Mouse (Mus musculus): ENCODE data around the gene E130308A19Rik. TPM values are rescaled to one million over a fixed set of nuclear protein-coding genes. Genes with fewer than 3 reads are reported as not detected.

E130308A19Rik gene
- polyA plus RNA-seq, 1 experiment from 2014 or later: 39.7 TPM

- Histone ChIP-seq H3K4me3 (no peak overlapping the region), H3K36me3 (ENCODE audit: poor library complexity, severe bottlenecking) (no peaks in the 10 kb centered on the region), H3K4me1 (peaks cover 22% of the 10 kb centered on the region), H3K4me2 (no peak overlapping the region), H3K27ac (no peak overlapping the region), H3K9me3 (replicated peaks) (no peaks in the 10 kb centered on the region), H3K27me3 (no peaks in the 10 kb centered on the region), H3K9ac (no peak overlapping the region)
- ATAC-seq: no peak
- WGBS: 84% methylated on average over 2 of the region's 2 CpGs
Measured at GRCm38 (mm10) chr4:59642657-59643056, 16.6 kb downstream of the E130308A19Rik start.

- Histone ChIP-seq H3K9me3 (replicated peaks) (no peaks in the 10 kb centered on the region), H3K27ac (0 out of 2 replicates have a peak overlapping the region, but pooled peaks have one; percentile 35), H3K27me3 (no peaks in the 10 kb centered on the region), H3K4me3 (no peak overlapping the region), H3K4me1 (peaks cover 22% of the 10 kb centered on the region), H3K9ac (no peak overlapping the region), H3K36me3 (ENCODE audit: poor library complexity, severe bottlenecking) (no peaks in the 10 kb centered on the region), H3K4me2 (no peak overlapping the region)
- 86% methylated on average over 3 of the region's 3 CpGs for WGBS
- ATAC-seq: no peak
Measured at GRCm38 (mm10) chr4:59644431-59644830, 18.4 kb downstream of the E130308A19Rik start.

GRCm38 (mm10) chr4:59644992-59645391 lies 19.0 kb downstream of the E130308A19Rik start:
- Histone ChIP-seq H3K4me2 (no peak overlapping the region), H3K27me3 (no peaks in the 10 kb centered on the region), H3K36me3 (ENCODE audit: poor library complexity, severe bottlenecking) (no peaks in the 10 kb centered on the region), H3K9ac (no peak overlapping the region), H3K4me3 (no peak overlapping the region), H3K4me1 (peaks cover 22% of the 10 kb centered on the region), H3K9me3 (replicated peaks) (no peaks in the 10 kb centered on the region), H3K27ac (no peak overlapping the region)
- 44% methylated on average over 4 of the region's 4 CpGs for WGBS
- ATAC-seq: peak; percentile 81

GRCm38 (mm10) chr4:59645610-59646009 lies 19.6 kb downstream of the E130308A19Rik start:
- Histone ChIP-seq H3K27ac (no peak overlapping the region), H3K9me3 (replicated peaks) (no peaks in the 10 kb centered on the region), H3K4me2 (no peak overlapping the region), H3K4me1 (peaks cover 22% of the 10 kb centered on the region), H3K36me3 (ENCODE audit: poor library complexity, severe bottlenecking) (no peaks in the 10 kb centered on the region), H3K4me3 (no peak overlapping the region), H3K27me3 (no peaks in the 10 kb centered on the region), H3K9ac (no peak overlapping the region)
- no peak for ATAC-seq
- 98% methylated on average over 2 of the region's 2 CpGs for WGBS

- 96% methylated on average over 10 of the region's 10 CpGs for WGBS
- no peak overlapping the region for H3K4me3 ChIP-seq
- no peaks in the 10 kb centered on the region for H3K36me3 ChIP-seq (ENCODE audit: poor library complexity, severe bottlenecking)
- peaks cover 22% of the 10 kb centered on the region for H3K4me1 ChIP-seq
- no peak overlapping the region for H3K27ac ChIP-seq
- H3K9ac ChIP-seq: no peak overlapping the region
- no peak overlapping the region for H3K4me2 ChIP-seq
- H3K27me3 ChIP-seq: no peaks in the 10 kb centered on the region
- H3K9me3 ChIP-seq (replicated peaks): no peaks in the 10 kb centered on the region
- ATAC-seq: no peak
Measured at GRCm38 (mm10) chr4:59646020-59646696, 20.1 kb downstream of the E130308A19Rik start.

- Histone ChIP-seq H3K27ac (no peak overlapping the region), H3K36me3 (ENCODE audit: poor library complexity, severe bottlenecking) (no peaks in the 10 kb centered on the region), H3K4me2 (no peak overlapping the region), H3K27me3 (no peaks in the 10 kb centered on the region), H3K9ac (no peak overlapping the region), H3K4me1 (peaks cover 7% of the 10 kb centered on the region), H3K9me3 (replicated peaks) (no peaks in the 10 kb centered on the region), H3K4me3 (no peak overlapping the region)
- 94% methylated on average over 5 of the region's 5 CpGs for WGBS
- no peak for ATAC-seq
Measured at GRCm38 (mm10) chr4:59649119-59649518, 23.1 kb downstream of the E130308A19Rik start.

- Histone ChIP-seq H3K9ac (no peak overlapping the region), H3K4me1 (peaks cover 5% of the 10 kb centered on the region; the same call in 1 of the 2 replicates), H3K4me2 (no peak overlapping the region), H3K36me3 (ENCODE audit: poor library complexity, severe bottlenecking) (no peaks in the 10 kb centered on the region), H3K9me3 (replicated peaks) (no peaks in the 10 kb centered on the region), H3K27ac (no peak overlapping the region), H3K4me3 (no peak overlapping the region), H3K27me3 (no peaks in the 10 kb centered on the region)
- 90% methylated on average over 1 of the region's 1 CpGs for WGBS
- ATAC-seq: no peak
Measured at GRCm38 (mm10) chr4:59652166-59652681, 26.2 kb downstream of the E130308A19Rik start.

- no peaks in the 10 kb centered on the region for H3K9me3 ChIP-seq (replicated peaks)
- ATAC-seq: no peak
- 90% methylated on average over 5 of the region's 5 CpGs for WGBS
- no peaks in the 10 kb centered on the region for H3K36me3 ChIP-seq (ENCODE audit: poor library complexity, severe bottlenecking)
- H3K27ac ChIP-seq: no peak overlapping the region
- H3K4me3 ChIP-seq: no peak overlapping the region
- H3K9ac ChIP-seq: no peak overlapping the region
- no peak overlapping the region for H3K4me2 ChIP-seq
- no peaks in the 10 kb centered on the region for H3K27me3 ChIP-seq
- H3K4me1 ChIP-seq: peaks cover 5% of the 10 kb centered on the region; the same call in 1 of the 2 replicates
Measured at GRCm38 (mm10) chr4:59656061-59656642, 30.1 kb downstream of the E130308A19Rik start.

- Histone ChIP-seq H3K9ac (no peak overlapping the region), H3K27me3 (no peaks in the 10 kb centered on the region), H3K9me3 (replicated peaks) (no peaks in the 10 kb centered on the region), H3K36me3 (ENCODE audit: poor library complexity, severe bottlenecking) (0 out of 2 replicates have a peak, but pooled peaks cover 5% of the 10 kb centered on the region), H3K4me3 (no peak overlapping the region), H3K4me1 (no peaks in the 10 kb centered on the region; the same call in 1 of the 2 replicates), H3K27ac (no peak overlapping the region), H3K4me2 (no peak overlapping the region)
- no peak for ATAC-seq
- WGBS: 90% methylated on average over 1 of the region's 1 CpGs
Measured at GRCm38 (mm10) chr4:59662163-59662562, 36.2 kb downstream of the E130308A19Rik start.

- ATAC-seq: no peak
- WGBS: 92% methylated on average over 6 of the region's 6 CpGs
- H3K9me3 ChIP-seq (replicated peaks): no peaks in the 10 kb centered on the region
- H3K4me2 ChIP-seq: no peak overlapping the region
- H3K27me3 ChIP-seq: no peaks in the 10 kb centered on the region
- no peak overlapping the region for H3K9ac ChIP-seq
- H3K4me3 ChIP-seq: no peak overlapping the region
- H3K27ac ChIP-seq: no peak overlapping the region
- peaks cover 7% of the 10 kb centered on the region; the same call in 1 of the 2 replicates for H3K4me1 ChIP-seq
- 0 out of 2 replicates have a peak, but pooled peaks cover 5% of the 10 kb centered on the region for H3K36me3 ChIP-seq (ENCODE audit: poor library complexity, severe bottlenecking)
Measured at GRCm38 (mm10) chr4:59663451-59663850, 37.4 kb downstream of the E130308A19Rik start.

- Histone ChIP-seq H3K4me1 (peaks cover 7% of the 10 kb centered on the region; the same call in 1 of the 2 replicates), H3K4me3 (no peak overlapping the region), H3K4me2 (no peak overlapping the region), H3K9ac (no peak overlapping the region), H3K27me3 (no peaks in the 10 kb centered on the region), H3K9me3 (replicated peaks) (no peaks in the 10 kb centered on the region), H3K36me3 (ENCODE audit: poor library complexity, severe bottlenecking) (0 out of 2 replicates have a peak, but pooled peaks cover 5% of the 10 kb centered on the region), H3K27ac (no peak overlapping the region)
- 82% methylated on average over 3 of the region's 3 CpGs for WGBS
- no peak for ATAC-seq
Measured at GRCm38 (mm10) chr4:59666550-59667317, 40.7 kb downstream of the E130308A19Rik start.

- H3K36me3 ChIP-seq (ENCODE audit: poor library complexity, severe bottlenecking): no peaks in the 10 kb centered on the region
- no peak overlapping the region for H3K27ac ChIP-seq
- no peaks in the 10 kb centered on the region for H3K27me3 ChIP-seq
- no peak overlapping the region for H3K4me2 ChIP-seq
- H3K9ac ChIP-seq: no peak overlapping the region
- H3K4me3 ChIP-seq: no peak overlapping the region
- no peaks in the 10 kb centered on the region for H3K9me3 ChIP-seq (replicated peaks)
- H3K4me1 ChIP-seq: peaks cover 7% of the 10 kb centered on the region; the same call in 1 of the 2 replicates
- no peak for ATAC-seq
- 62% methylated on average over 3 of the region's 3 CpGs for WGBS
Measured at GRCm38 (mm10) chr4:59668050-59668449, 42.0 kb downstream of the E130308A19Rik start.

All from forebrain, embryonic 13.5 days (tissue).